Mouse (Mus musculus) right cerebral cortex, postnatal 25 days (tissue): ENCODE measurements at regions not wholly inside any gene's neighbourhood (a gene's known extent, or its start where the extent isn't known, plus 50 kb on each side); places are given as distances from the start of the nearest gene placed in this dataset.
A peak's percentile ranks its signal among the peaks of the same experiment; 100 is the strongest.

Experiments used
- DNase-seq: peaks from one replicate; pipeline ENCODE4 v3.0.0; 2022

GRCm38 (mm10) chr15:51264599-51265163 lies 2620.0 kb upstream of the Gm7489 start:
- DNase-seq, result no peak

- DNase-seq, result no peak
Observed at GRCm38 (mm10) chr15:51265971-51266370, 2618.7 kb upstream of the Gm7489 start.

GRCm38 (mm10) chr15:51271632-51272312 lies 2612.9 kb upstream of the Gm7489 start:
- no peak for DNase-seq

GRCm38 (mm10) chr15:51285334-51285733 lies 2599.4 kb upstream of the Gm7489 start:
- DNase-seq, result no peak

GRCm38 (mm10) chr15:51286352-51286751 lies 2598.4 kb upstream of the Gm7489 start:
- no peak for DNase-seq

GRCm38 (mm10) chr15:51288911-51289432 lies 2595.7 kb upstream of the Gm7489 start:
- DNase-seq, result no peak

GRCm38 (mm10) chr15:51289916-51290315 lies 2594.8 kb upstream of the Gm7489 start:
- DNase-seq, result no peak

- DNase-seq, result no peak
Observed at GRCm38 (mm10) chr15:51291183-51291582, 2593.5 kb upstream of the Gm7489 start.

GRCm38 (mm10) chr15:51296841-51297240 lies 2587.9 kb upstream of the Gm7489 start:
- DNase-seq, result no peak

- no peak for DNase-seq
Observed at GRCm38 (mm10) chr15:51318072-51318471, 2566.6 kb upstream of the Gm7489 start.

GRCm38 (mm10) chr15:51318760-51319159 lies 2565.9 kb upstream of the Gm7489 start:
- no peak for DNase-seq

- DNase-seq, result no peak
Observed at GRCm38 (mm10) chr15:51320366-51320894, 2564.3 kb upstream of the Gm7489 start.

GRCm38 (mm10) chr15:51323284-51323683 lies 2561.4 kb upstream of the Gm7489 start:
- no peak for DNase-seq

GRCm38 (mm10) chr15:51324211-51324610 lies 2560.5 kb upstream of the Gm7489 start:
- DNase-seq, result no peak

- no peak for DNase-seq
Observed at GRCm38 (mm10) chr15:51327702-51328101, 2557.0 kb upstream of the Gm7489 start.

GRCm38 (mm10) chr15:51336441-51336840 lies 2548.3 kb upstream of the Gm7489 start:
- DNase-seq, result no peak

- no peak for DNase-seq
Observed at GRCm38 (mm10) chr15:51346301-51346700, 2538.4 kb upstream of the Gm7489 start.

GRCm38 (mm10) chr15:51363391-51363790 lies 2521.3 kb upstream of the Gm7489 start:
- DNase-seq, result no peak

- no peak for DNase-seq
Observed at GRCm38 (mm10) chr15:51371162-51371561, 2513.5 kb upstream of the Gm7489 start.

GRCm38 (mm10) chr15:51390383-51390782 lies 2494.3 kb upstream of the Gm7489 start:
- no peak for DNase-seq

GRCm38 (mm10) chr15:51391352-51391751 lies 2493.4 kb upstream of the Gm7489 start:
- peak; percentile 5 for DNase-seq

- DNase-seq, result no peak
Observed at GRCm38 (mm10) chr15:51392449-51393405, 2492.0 kb upstream of the Gm7489 start.

- no peak for DNase-seq
Observed at GRCm38 (mm10) chr15:51395961-51396360, 2488.7 kb upstream of the Gm7489 start.
